Mouse (Mus musculus): ENCODE measurements at regions not wholly inside any gene's neighbourhood (a gene's known extent, or its start where the extent isn't known, plus 50 kb on each side); places are given as distances from the start of the nearest gene placed in this dataset.

DNA sequence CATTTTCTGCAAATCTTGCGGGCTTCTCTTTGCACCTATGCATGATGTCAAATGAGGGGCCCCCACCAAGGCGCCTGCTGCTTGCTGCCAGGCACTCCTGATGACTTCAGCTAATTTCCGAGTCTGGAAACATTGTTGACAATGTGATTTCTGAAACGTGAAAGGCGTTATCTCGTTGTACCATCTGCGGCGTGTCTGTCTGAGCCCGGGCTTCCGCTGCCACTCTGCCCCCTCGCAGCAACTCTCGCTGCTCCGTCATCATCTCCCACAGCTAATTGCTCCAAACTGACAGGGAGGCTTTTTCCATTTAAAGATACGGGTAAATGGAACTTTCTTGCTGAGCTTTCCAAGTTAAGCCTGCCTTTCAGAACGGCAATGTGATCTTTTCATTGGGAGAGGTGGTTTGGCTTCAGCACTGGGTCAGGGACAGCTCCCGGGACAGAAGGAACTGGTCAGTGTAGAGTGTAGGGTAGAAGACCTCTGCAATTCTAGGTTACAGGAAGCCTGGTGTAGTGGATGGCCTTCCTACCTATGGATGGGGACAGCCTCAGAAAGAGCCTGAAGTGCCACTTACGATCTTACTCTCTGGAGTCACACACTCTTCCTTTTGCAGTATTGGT, 191.0 kb downstream of the Dhx35 start:
- Histone ChIP-seq H3K27ac (replicated peaks; ENCODE audit: low read depth, low read length) (no peak overlapping the region), H3K4me3 (ENCODE audit: insufficient read depth, low read depth, low read length) (no peak overlapping the region), H3K4me1 (ENCODE audit: control insufficient read depth, insufficient read depth, insufficient read length, low read length) (no peaks in the 10 kb centered on the region)

DNA sequence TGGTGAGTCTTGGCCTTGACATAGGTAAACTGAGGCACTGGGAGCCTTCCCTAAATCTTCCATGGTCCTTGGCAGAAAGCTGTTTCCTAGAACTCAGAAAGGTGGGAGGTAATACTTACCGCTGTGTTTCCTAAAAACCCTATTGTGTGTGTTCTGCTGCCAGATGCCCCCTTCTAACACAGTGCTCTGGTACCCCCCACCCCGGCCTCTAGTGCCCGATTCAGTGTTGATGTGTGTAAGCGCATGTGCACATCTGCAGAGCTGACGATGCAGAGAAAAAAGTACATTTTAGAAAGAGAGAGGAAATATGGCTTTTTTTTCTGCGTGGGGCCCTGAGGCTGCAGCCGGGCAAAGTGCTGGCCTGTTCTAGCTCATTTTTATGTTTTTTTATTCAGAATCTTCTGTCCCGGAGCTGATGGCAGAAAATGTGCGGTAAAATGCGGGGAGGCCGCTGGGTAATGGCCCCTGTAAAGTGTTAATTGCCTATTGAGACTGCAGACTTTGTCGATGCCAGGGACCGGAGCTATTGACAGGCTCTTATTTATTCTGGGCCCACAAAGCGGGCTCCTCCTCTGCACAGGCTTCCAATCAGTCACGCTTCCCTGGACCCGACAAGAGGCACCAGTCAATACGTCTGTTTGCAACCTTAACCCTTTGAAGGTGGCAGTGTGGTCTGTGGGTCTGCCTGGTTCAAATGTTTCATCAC, 208.0 kb downstream of the Dhx35 start:
- no peak overlapping the region for H3K27ac ChIP-seq (replicated peaks; ENCODE audit: low read depth, low read length)
- H3K4me3 ChIP-seq (ENCODE audit: insufficient read depth, low read depth, low read length) = no peak overlapping the region
- H3K4me1 ChIP-seq (ENCODE audit: control insufficient read depth, insufficient read depth, insufficient read length, low read length) = no peaks in the 10 kb centered on the region

DNA sequence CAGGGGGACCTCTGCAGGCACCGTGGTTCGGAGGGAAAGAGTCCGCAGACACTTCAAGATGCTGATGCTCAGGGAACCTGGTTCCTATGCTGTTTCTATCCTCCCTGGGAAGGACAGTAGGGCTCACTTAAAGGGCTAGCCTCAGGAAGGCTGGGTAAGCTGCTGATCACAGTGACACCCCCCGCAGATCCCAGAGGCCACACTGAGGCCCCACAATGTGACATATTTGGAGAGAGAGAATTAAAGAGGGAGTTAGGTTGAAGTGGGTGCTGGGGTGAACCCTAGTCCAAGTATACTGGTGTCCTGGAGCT, 208.5 kb downstream of the Dhx35 start:
- H3K27ac ChIP-seq (replicated peaks; ENCODE audit: low read depth, low read length) = no peak overlapping the region
- H3K4me3 ChIP-seq (ENCODE audit: insufficient read depth, low read depth, low read length) = no peak overlapping the region
- H3K4me1 ChIP-seq (ENCODE audit: control insufficient read depth, insufficient read depth, insufficient read length, low read length) = no peaks in the 10 kb centered on the region

DNA sequence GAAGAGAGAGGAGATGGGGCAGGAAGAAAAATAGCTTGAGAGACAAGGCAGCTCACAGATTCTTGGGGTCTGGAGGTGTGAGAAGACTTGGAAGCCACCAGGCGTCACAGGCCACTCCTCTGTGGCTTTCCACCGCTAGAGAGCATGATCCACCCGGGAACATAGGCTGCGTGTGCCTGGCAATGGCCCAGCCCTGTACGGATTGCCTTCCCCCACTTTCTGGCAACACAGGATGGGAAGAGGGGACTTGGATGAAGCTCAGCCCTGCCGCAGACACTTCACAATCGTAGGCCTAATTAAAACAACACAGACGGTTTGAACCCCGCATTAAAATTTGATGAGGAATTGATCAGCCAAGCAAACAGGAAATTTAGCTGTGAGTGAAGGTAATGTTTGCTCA, 209.8 kb downstream of the Dhx35 start:
- no peaks in the 10 kb centered on the region for H3K4me1 ChIP-seq (ENCODE audit: control insufficient read depth, insufficient read depth, insufficient read length, low read length)
- no peak overlapping the region for H3K27ac ChIP-seq (replicated peaks; ENCODE audit: low read depth, low read length)
- H3K4me3 ChIP-seq (ENCODE audit: insufficient read depth, low read depth, low read length) = no peak overlapping the region

DNA sequence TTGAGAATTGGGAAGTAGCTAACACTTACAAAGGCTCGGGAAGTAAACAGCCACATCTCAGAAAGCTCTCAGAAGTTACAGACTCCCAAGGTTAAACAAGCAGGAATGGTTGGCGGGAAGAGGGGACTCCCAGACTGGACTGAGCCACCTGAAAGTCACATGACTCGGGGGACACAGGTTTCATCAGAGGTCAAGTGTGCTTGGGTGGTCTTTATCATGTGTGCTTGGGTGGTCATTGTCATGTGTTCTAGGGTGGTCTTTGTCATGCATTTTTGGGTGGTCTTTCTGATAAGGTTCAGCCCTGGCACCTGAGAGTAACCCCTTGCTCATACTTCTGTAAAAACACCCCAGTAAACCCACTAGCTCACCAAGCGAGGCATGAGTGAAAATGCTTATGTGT, 218.1 kb downstream of the Dhx35 start:
- no peak overlapping the region for H3K4me3 ChIP-seq (ENCODE audit: insufficient read depth, low read depth, low read length)
- no peaks in the 10 kb centered on the region for H3K4me1 ChIP-seq (ENCODE audit: control insufficient read depth, insufficient read depth, insufficient read length, low read length)
- H3K27ac ChIP-seq (replicated peaks; ENCODE audit: low read depth, low read length) = no peak overlapping the region

DNA sequence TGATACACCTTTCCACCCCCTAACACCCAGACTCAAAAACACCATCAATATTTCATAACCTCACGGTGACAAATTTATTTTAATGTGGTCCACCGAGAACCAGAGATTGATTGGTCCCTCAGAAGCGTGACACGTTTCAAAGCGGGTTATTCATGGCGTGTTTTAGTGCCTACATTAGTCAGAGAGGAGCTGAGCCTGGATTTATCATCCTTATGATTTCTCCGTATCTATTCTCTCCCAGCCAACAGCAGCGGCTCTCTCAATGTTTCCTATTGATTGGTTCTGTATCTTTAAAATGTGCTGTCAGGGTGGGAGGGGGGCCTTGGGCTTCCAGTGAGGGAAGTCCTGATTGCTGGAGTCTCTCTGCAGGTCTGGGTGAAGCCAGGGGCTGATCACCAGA, 219.9 kb downstream of the Dhx35 start:
- H3K27ac ChIP-seq (replicated peaks; ENCODE audit: low read depth, low read length) = no peak overlapping the region
- no peak overlapping the region for H3K4me3 ChIP-seq (ENCODE audit: insufficient read depth, low read depth, low read length)
- no peaks in the 10 kb centered on the region for H3K4me1 ChIP-seq (ENCODE audit: control insufficient read depth, insufficient read depth, insufficient read length, low read length)

DNA sequence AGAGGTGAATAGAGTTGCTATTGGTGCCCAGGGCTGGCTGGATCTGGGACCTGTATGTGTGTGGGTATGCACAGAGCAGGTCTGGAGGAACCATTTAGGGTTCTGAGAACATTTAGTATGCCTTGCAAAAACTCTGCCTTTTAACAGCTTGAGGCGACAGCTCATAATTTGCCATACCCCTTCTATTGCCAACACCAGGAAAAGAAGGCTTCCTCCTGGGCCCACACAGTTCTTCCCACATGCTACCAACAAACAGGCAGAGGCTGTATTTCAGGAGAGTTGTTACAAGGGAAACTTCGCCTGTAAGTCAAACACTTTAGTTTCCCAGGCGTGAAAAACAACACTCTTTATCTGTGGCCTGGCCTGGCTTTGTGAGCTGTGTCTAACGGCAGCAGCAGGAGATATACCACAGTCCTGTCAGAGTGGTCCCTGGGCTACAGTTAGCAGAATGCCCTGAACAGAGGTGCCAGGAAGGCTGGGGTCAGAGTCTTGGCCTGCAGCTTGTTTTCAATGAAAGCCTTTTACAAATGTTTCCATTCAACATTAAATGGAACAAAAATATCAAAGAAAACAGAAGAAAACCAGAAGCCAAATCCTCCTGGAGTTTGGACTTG, 225.4 kb downstream of the Dhx35 start:
- Histone ChIP-seq H3K27ac (replicated peaks; ENCODE audit: low read depth, low read length) (no peak overlapping the region), H3K4me1 (ENCODE audit: control insufficient read depth, insufficient read depth, insufficient read length, low read length) (no peaks in the 10 kb centered on the region), H3K4me3 (ENCODE audit: insufficient read depth, low read depth, low read length) (no peak overlapping the region)

DNA sequence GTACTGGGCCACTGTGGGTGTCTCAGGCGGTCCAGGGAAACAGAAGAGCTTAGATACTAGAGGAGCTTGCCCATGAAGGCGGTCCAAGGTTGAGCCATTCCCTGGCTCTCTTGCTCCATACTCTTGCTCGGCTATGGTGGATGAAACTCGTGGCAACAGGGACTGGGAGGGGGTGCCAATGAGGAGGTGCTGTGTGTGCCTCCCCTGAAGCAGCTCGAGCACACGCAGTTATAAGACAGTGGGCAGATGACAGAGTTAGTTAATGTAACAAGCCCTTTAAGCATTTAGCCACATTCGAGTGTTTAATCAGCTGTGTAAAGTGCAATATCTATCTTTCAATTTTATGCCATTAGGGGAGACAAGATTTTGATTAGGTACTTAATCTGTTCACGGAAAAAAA, 237.5 kb downstream of the Dhx35 start:
- Histone ChIP-seq H3K4me3 (ENCODE audit: insufficient read depth, low read depth, low read length) (no peak overlapping the region), H3K4me1 (ENCODE audit: control insufficient read depth, insufficient read depth, insufficient read length, low read length) (no peaks in the 10 kb centered on the region), H3K27ac (replicated peaks; ENCODE audit: low read depth, low read length) (no peak overlapping the region)

DNA sequence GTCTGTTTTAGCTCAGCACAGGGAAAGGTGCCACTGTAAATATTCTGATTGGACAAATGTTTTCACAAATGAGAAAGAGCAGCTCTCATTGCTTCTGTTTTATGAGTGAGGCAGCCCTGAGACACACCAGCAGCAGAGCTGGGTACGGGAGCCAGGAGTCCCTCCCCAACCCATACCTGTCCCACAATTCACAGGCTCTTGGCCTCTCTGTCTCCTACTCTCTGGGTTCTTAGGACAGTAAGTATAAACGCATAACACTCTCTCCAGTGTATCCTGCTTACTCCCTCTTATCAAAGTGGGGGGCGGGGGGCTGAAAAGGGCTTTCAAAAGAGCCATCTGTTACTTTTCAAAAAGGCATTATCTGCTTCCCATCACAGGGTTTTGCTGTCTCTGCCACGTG, 245.3 kb downstream of the Dhx35 start:
- no peak overlapping the region for H3K27ac ChIP-seq (replicated peaks; ENCODE audit: low read depth, low read length)
- no peak overlapping the region for H3K4me3 ChIP-seq (ENCODE audit: insufficient read depth, low read depth, low read length)

DNA sequence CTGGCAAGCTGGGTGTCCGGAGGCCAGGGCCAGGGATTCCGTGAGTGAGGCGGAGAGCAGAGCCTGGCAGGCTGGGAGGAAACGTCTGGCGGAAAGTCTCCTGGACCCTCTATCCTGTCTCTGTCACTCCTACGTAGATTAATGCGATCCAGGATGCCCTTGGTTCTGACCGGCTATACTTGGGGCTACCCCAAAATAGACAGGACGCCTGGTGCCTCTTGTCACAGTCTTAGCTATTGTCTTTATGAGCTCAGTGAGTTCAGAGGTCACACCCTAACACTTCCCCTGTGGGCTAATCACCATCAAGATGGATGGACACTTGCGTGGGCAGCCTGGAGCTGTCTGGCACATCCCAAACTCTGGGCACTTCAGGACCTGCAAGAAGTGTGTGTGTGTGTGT, 258.9 kb downstream of the Dhx35 start:
- Histone ChIP-seq H3K4me1 (ENCODE audit: control insufficient read depth, insufficient read depth, insufficient read length, low read length) (no peaks in the 10 kb centered on the region), H3K4me3 (ENCODE audit: insufficient read depth, low read depth, low read length) (no peak overlapping the region), H3K27ac (replicated peaks; ENCODE audit: low read depth, low read length) (no peak overlapping the region)

More for the DNA sequence above, 245.3 kb downstream of the Dhx35 start:
- H3K4me1 ChIP-seq (ENCODE audit: control insufficient read depth, insufficient read depth, insufficient read length, low read length) = no peaks in the 10 kb centered on the region

DNA sequence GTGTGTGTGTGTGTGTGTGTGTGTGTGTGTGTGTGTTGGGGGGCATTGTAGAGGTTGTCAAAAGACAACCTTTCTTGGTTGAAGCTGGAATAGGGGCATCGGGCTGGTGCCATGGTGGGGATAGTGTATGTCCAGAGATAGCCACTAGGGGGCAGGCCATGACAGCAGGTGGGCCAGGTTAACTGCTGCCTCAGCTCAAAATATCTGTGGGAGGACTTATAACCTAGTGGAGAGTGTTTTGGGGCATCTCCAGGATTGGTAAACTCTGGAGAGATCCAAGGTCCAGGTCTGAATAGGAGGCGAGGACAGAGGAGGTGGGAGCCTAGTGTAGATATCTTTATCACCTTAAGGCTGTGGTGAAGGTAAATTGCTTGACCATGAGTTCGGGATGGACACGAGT, 259.3 kb downstream of the Dhx35 start:
- H3K4me3 ChIP-seq (ENCODE audit: insufficient read depth, low read depth, low read length) = no peak overlapping the region
- H3K4me1 ChIP-seq (ENCODE audit: control insufficient read depth, insufficient read depth, insufficient read length, low read length) = no peaks in the 10 kb centered on the region
- H3K27ac ChIP-seq (replicated peaks; ENCODE audit: low read depth, low read length) = no peak overlapping the region

DNA sequence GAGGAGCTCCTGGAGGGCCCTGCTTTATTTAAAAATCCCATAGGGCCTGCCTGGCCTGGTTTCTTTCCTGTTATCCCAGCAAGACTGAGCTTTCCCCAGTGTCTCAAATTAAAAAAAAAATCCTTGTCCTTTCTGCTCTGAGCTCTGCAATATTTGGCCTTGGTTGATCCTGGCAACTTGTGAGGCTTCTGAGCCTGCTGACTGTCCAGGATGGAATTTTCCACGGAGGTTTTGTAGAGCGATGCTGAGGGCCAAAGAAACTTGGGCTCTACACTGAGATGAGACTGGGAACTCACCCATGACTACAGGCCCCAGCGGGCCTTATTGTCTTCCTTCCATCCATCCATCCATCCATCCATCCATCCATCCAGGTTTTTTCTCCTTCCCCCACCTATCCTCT, 259.8 kb downstream of the Dhx35 start:
- H3K4me1 ChIP-seq (ENCODE audit: control insufficient read depth, insufficient read depth, insufficient read length, low read length) = no peaks in the 10 kb centered on the region
- no peak overlapping the region for H3K27ac ChIP-seq (replicated peaks; ENCODE audit: low read depth, low read length)
- H3K4me3 ChIP-seq (ENCODE audit: insufficient read depth, low read depth, low read length) = no peak overlapping the region

DNA sequence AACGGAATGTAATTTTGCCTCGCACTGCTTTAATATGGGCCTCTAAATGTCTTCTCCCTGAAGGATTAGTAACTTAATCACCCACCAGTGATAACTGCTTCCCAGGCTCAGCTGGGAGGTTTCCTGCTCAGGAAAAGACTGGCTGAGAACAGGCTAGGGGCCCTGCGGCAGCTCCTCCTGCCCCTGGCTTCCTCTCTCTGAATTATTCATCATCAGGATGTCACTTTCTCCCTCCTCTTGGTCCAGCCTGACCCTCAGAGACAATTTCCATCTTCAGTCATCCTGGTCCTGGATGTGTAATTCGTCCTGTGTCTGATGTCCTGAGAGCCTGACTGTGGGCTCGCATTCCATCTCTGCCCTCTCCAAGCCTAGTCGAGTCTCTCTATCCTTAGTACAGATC, 261.2 kb downstream of the Dhx35 start:
- Histone ChIP-seq H3K4me3 (ENCODE audit: insufficient read depth, low read depth, low read length) (no peak overlapping the region), H3K27ac (replicated peaks; ENCODE audit: low read depth, low read length) (no peak overlapping the region), H3K4me1 (ENCODE audit: control insufficient read depth, insufficient read depth, insufficient read length, low read length) (no peaks in the 10 kb centered on the region)

DNA sequence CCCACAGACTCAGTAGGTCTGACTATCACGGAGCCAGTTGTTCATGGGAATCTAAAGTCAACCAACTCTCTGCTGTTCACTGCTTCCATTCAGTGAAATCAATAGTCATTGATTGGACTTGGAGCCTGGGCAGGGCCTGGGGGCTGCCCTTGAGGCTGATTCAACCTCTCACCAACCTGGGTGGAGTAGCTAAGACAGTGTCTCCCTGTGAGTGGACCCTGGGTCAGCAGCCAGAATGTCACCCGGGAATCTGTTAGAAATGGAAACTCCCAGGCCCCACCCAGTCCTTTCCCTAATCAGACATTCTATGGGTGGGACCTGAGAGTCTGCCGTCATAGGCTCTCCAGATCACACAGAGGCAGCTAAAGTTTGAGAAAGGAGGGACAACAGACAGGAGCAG, 262.4 kb downstream of the Dhx35 start:
- Histone ChIP-seq H3K27ac (replicated peaks; ENCODE audit: low read depth, low read length) (no peak overlapping the region), H3K4me1 (ENCODE audit: control insufficient read depth, insufficient read depth, insufficient read length, low read length) (no peaks in the 10 kb centered on the region), H3K4me3 (ENCODE audit: insufficient read depth, low read depth, low read length) (no peak overlapping the region)

DNA sequence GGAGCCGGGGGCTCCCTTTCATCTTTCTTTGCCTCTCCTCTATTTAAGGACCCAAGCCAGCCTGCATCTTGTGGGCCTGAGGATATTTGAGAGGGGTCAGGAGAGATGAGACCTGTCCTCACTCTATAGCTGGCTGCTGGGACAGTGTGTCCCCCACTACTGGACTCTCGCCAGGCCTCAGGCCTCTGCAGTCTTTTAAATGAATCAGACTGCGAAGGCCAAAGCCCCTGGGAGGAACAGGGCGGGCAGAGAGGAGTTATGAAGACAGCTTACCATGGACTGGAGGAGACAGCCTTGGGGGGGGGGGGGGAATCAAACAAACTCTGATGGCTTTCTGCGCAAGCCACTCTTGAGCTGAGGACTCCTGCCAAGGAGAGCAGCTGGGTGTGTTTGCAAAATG, 262.9 kb downstream of the Dhx35 start:
- H3K4me1 ChIP-seq (ENCODE audit: control insufficient read depth, insufficient read depth, insufficient read length, low read length) = no peaks in the 10 kb centered on the region
- no peak overlapping the region for H3K27ac ChIP-seq (replicated peaks; ENCODE audit: low read depth, low read length)
- no peak overlapping the region for H3K4me3 ChIP-seq (ENCODE audit: insufficient read depth, low read depth, low read length)

DNA sequence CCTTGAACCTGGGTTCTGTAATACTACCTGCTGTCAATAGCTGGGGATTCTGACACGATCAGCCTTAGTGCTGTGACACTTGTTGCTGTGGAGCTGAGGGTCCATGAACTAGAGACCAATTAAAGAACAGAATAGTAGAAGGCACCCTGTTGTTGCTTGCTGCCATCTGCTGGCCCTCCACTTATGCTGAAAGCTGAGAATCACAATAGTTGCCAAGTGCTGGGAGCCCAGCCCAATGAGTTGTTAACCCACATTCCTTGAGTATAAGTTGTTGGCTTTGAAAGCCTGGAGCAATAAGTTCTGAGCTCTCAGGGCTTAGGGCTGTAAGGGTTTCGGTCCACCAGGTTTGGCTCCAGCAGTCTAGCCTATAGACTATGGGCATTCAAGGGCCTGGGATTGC, 267.7 kb downstream of the Dhx35 start:
- Histone ChIP-seq H3K27ac (replicated peaks; ENCODE audit: low read depth, low read length) (no peak overlapping the region), H3K4me1 (ENCODE audit: control insufficient read depth, insufficient read depth, insufficient read length, low read length) (no peaks in the 10 kb centered on the region), H3K4me3 (ENCODE audit: insufficient read depth, low read depth, low read length) (no peak overlapping the region)

Measured in brown adipose tissue, adult 24 weeks (tissue).